11 mouse cellular contexts compared by ENCODE assay signal in genomic region chr2:98379211-98379610, GRCm38 (mm10).
"Had no signal": no experiment of that assay in that cellular context is flagged by ENCODE, and none has a peak within 500 bp of the region (broad histone marks: within the 10 kb centered on the region; RNA-seq: fewer than 3 reads in every experiment).

No protein-coding gene starts in this region.

- DNase-seq: kidney, adult 8-10 months; kidney, postnatal 36 days; layer of hippocampus, adult 9-11 months; liver, embryonic 13.5 days; lung, adult 2 months; lung, postnatal 14 days; lung, postnatal 4 days; midbrain, embryonic 14.5 days; right cerebral cortex, postnatal 14 days; spleen, adult 18-20 months; thymus, postnatal 25 days had no signal
